Mouse (Mus musculus) adrenal gland, postnatal 25 days (tissue): ENCODE data around the gene Gmnn. TPM values are rescaled to one million over a fixed set of nuclear protein-coding genes. Genes with fewer than 3 reads are reported as not detected.

Experiments used
- DNase-seq: peaks from one replicate; pipeline ENCODE4 v3.0.0; 2021; ENCODE audit warnings: mixed read lengths
- total RNA-seq: library from RNA; stranded (reverse); gene quantifications from 2 replicates; pipeline ENCODE4 v1.2.3, GENCODE M21; 2021

The Gmnn gene
- total RNA-seq, 1 experiment from 2014 or later = 14.5 TPM

DNA sequence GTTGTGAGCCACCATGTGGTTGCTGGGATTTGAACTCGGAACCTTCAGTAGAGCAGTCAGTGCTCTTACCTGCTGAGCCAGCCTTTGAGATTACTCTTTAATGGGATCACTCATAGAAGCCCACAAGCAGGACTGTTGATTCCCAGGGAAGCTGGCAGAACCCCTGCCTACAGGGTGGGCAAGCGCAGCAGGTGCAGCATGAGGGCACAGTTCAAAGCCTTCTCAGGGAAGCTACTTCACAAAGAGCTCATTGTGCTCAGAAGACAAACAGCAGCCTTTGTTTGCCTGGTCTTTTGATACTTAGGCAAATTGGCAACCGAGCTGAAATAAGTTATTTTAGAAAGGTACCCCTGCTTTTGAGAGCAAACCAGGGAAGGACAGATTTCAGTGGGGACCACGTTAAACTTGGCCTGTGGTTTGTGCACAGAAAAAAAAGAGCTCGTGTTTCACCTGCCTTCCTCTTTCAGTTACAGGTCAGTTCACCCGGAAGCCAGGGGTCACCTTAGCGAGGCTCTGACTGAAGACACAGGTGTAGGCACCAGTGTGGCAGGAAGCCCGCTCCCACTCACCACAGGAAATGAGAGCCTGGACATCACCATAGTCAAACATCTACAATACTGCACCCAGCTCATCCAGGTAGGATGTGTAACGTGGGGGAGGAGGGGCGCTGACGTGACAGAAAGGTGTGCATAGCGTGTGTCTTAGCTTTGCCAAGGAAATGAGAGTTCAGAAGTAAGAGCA is 51.9 kb downstream of the Gmnn start:
- no peak for DNase-seq

DNA sequence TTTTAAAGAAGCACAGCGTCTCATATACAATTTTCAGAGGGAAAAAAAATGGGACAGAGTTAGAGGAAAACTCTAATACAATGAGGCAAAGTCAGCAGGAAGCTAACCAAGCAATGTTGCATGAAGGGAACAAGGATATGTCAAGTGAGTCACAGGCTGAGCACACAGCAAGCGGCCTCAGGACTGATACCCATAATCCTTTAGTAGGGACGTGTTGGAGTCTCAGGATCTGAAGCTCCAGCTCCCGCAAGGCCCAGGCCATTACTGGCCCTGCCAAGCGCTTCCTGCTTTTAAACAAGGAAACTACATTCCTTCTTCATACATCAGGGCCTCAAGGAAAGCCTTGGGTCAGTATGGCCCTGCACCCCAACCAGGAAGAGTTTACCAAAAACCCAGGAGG is 59.6 kb downstream of the Gmnn start:
- no peak for DNase-seq

Other genes starting within 250 kb of the Gmnn start
- 1.9 and 2.5 TPM in 2 replicates for gene Ripor2, start 179.7 kb downstream of the Gmnn start, total RNA-seq
- not detected in 2 replicates for gene Armh2, start 20.7 kb downstream of the Gmnn start, total RNA-seq
- gene BC005537, start 39.7 kb upstream of the Gmnn start, total RNA-seq = 204 and 221 TPM in 2 replicates
- gene Acot13, start 69.6 kb upstream of the Gmnn start, total RNA-seq = 87.2 and 92.5 TPM in 2 replicates
- gene Tdp2, start 69.8 kb upstream of the Gmnn start, total RNA-seq = 30.2 and 32.5 TPM in 2 replicates
- gene D130043K22Rik, start 83.2 kb upstream of the Gmnn start, total RNA-seq = 0.52 and 0.76 TPM in 2 replicates
- gene Aldh5a1, start 175.7 kb upstream of the Gmnn start, total RNA-seq = 16.7 and 21.9 TPM in 2 replicates
- gene Gpld1, start 181.2 kb upstream of the Gmnn start, total RNA-seq = 5.6 and 7.9 TPM in 2 replicates